Mouse (Mus musculus): ENCODE measurements around the gene Zc3h4. TPM values are rescaled to one million over a fixed set of nuclear protein-coding genes. Genes with fewer than 3 reads are reported as not detected.
A peak's percentile ranks its signal among the peaks of the same experiment; 100 is the strongest.

Zc3h4 gene
- polyA plus RNA-seq, 1 experiment = 33.9 TPM

- H3K4me1 ChIP-seq (ENCODE audit: control insufficient read depth, insufficient read depth, low read length) = peaks cover 6% of the 10 kb centered on the region
- peak overlapping the region; percentile 78 for H3K27ac ChIP-seq (ENCODE audit: insufficient read depth, low read length)
- peak overlapping the region; percentile 95 for H3K4me3 ChIP-seq (ENCODE audit: insufficient read depth, low read length)
- peak; percentile 69; the same call in 1 of the 2 replicates for TF ChIP-seq POLR2A (IDR thresholded peaks at IDR 0.05; ENCODE audit: extremely low read depth, insufficient read depth, low read length)
- no peak for TF ChIP-seq CTCF (IDR thresholded peaks at IDR 0.05; ENCODE audit: extremely low read depth, insufficient read depth, low read length)
Measured at GRCm38 (mm10) chr7:16399098-16399819, 1.5 kb upstream of the Zc3h4 start.

- H3K27ac ChIP-seq (ENCODE audit: insufficient read depth, low read length) = peak overlapping the region; percentile 100
- peak overlapping the region; percentile 95 for H3K4me3 ChIP-seq (ENCODE audit: insufficient read depth, low read length)
- TF ChIP-seq CTCF (IDR thresholded peaks at IDR 0.05; ENCODE audit: extremely low read depth, insufficient read depth, low read length) (no peak), POLR2A (IDR thresholded peaks at IDR 0.05; ENCODE audit: extremely low read depth, insufficient read depth, low read length) (peak; percentile 74)
- peaks cover 8% of the 10 kb centered on the region for H3K4me1 ChIP-seq (ENCODE audit: control insufficient read depth, insufficient read depth, low read length)
Measured at GRCm38 (mm10) chr7:16399820-16400688, 656 bp upstream of the Zc3h4 start.

- Histone ChIP-seq H3K27ac (ENCODE audit: insufficient read depth, low read length) (peak overlapping the region; percentile 100), H3K4me3 (ENCODE audit: insufficient read depth, low read length) (peak overlapping the region; percentile 95), H3K4me1 (ENCODE audit: control insufficient read depth, insufficient read depth, low read length) (peaks cover 18% of the 10 kb centered on the region)
- TF ChIP-seq CTCF (IDR thresholded peaks at IDR 0.05; ENCODE audit: extremely low read depth, insufficient read depth, low read length) (no peak), POLR2A (IDR thresholded peaks at IDR 0.05; ENCODE audit: extremely low read depth, insufficient read depth, low read length) (peak; percentile 46)
Measured at GRCm38 (mm10) chr7:16401991-16402431, 1.3 kb downstream of the Zc3h4 start.

GRCm38 (mm10) chr7:16402449-16402848 is 1.7 kb downstream of the Zc3h4 start:
- H3K4me3 ChIP-seq (ENCODE audit: insufficient read depth, low read length) = peak overlapping the region; percentile 95
- H3K27ac ChIP-seq (ENCODE audit: insufficient read depth, low read length) = peak overlapping the region; percentile 100
- no peak for TF ChIP-seq CTCF (IDR thresholded peaks at IDR 0.05; ENCODE audit: extremely low read depth, insufficient read depth, low read length)
- TF ChIP-seq POLR2A (IDR thresholded peaks at IDR 0.05; ENCODE audit: extremely low read depth, insufficient read depth, low read length) = no peak
- H3K4me1 ChIP-seq (ENCODE audit: control insufficient read depth, insufficient read depth, low read length) = peaks cover 18% of the 10 kb centered on the region

- TF ChIP-seq CTCF (IDR thresholded peaks at IDR 0.05; ENCODE audit: extremely low read depth, insufficient read depth, low read length) = no peak
- no peak for TF ChIP-seq POLR2A (IDR thresholded peaks at IDR 0.05; ENCODE audit: extremely low read depth, insufficient read depth, low read length)
- peak overlapping the region; percentile 95 for H3K4me3 ChIP-seq (ENCODE audit: insufficient read depth, low read length)
- peaks cover 18% of the 10 kb centered on the region for H3K4me1 ChIP-seq (ENCODE audit: control insufficient read depth, insufficient read depth, low read length)
- H3K27ac ChIP-seq (ENCODE audit: insufficient read depth, low read length) = 0 out of 2 replicates have a peak overlapping the region, but pooled peaks have one; percentile 35
Measured at GRCm38 (mm10) chr7:16402968-16403948, 2.5 kb downstream of the Zc3h4 start.

GRCm38 (mm10) chr7:16404315-16405072 is 3.8 kb downstream of the Zc3h4 start:
- H3K4me1 ChIP-seq (ENCODE audit: control insufficient read depth, insufficient read depth, low read length) = peaks cover 16% of the 10 kb centered on the region
- H3K4me3 ChIP-seq (ENCODE audit: insufficient read depth, low read length) = no peak overlapping the region; the same call in 1 of the 2 replicates
- TF ChIP-seq POLR2A (IDR thresholded peaks at IDR 0.05; ENCODE audit: extremely low read depth, insufficient read depth, low read length) (no peak), CTCF (IDR thresholded peaks at IDR 0.05; ENCODE audit: extremely low read depth, insufficient read depth, low read length) (no peak)
- peak overlapping the region; percentile 55 for H3K27ac ChIP-seq (ENCODE audit: insufficient read depth, low read length)

DNA sequence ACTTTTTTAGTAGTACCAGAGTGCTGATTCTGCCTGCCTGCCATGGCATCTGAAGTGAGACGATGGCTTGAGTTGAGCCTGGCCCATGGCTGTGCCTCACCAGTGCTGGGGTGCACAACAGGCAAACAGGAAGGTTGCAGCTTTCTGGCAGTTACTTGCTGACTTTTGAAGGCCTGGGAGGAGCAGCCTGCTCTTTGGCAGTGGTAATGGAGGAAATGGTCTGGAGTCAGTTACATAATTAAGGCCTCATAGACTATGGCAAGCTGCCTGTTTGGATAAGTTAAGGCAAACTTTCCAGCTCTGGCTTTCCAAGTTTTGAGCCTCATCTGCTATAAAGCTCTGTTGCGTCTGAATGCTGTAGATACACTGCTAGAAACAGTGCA is 4.4 kb downstream of the Zc3h4 start:
- no peak for TF ChIP-seq CTCF (IDR thresholded peaks at IDR 0.05; ENCODE audit: extremely low read depth, insufficient read depth, low read length)
- no peak for TF ChIP-seq POLR2A (IDR thresholded peaks at IDR 0.05; ENCODE audit: extremely low read depth, insufficient read depth, low read length)
- Histone ChIP-seq H3K4me3 (ENCODE audit: insufficient read depth, low read length) (no peak overlapping the region), H3K4me1 (ENCODE audit: control insufficient read depth, insufficient read depth, low read length) (peaks cover 16% of the 10 kb centered on the region), H3K27ac (ENCODE audit: insufficient read depth, low read length) (peak overlapping the region; percentile 55)

Data from cortical plate, adult 2 months (tissue).